Mouse (Mus musculus) bone marrow, adult 2 months (tissue): ENCODE data around the gene Dnm2.

Experiments used
- CTCF ChIP-seq: fragments of 200-500 bp; IDR thresholded peaks from 2 replicates; pipeline ENCODE4 v1.5.1; 2011; ENCODE audit warnings: low read length, control low read depth; ENCODE audit not compliant: control insufficient read depth, insufficient read depth
- POLR2A ChIP-seq: fragments of 200-500 bp; IDR thresholded peaks from 2 replicates; pipeline ENCODE4 v1.6.1; 2011; ENCODE audit warnings: low read depth, mild to moderate bottlenecking, control low read depth, low read length, borderline replicate concordance; ENCODE audit not compliant: control insufficient read depth

DNA sequence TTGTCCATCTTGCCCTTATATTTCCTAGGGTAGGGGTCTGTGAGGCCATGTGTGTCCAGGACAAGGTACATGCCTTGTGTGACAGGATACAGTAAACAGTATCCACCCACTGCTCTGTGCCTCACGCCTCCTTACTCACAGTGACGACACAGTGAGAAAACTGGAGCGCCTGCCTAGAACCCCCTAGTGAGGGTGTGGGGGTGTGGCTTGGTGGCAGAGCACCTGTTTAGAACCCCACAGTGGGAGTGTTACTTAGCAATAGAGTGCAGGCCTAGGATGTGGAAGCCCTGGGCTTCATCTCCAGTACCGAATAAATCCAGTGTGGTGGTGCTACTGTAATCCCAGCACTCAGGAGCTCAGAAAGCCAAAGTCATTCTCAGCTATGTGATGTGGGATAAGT lies 48.2 kb downstream of the Dnm2 start:
- TF ChIP-seq CTCF (no peak), POLR2A (no peak)
